Mouse (Mus musculus): ENCODE data around the gene Mtx1.

DNA sequence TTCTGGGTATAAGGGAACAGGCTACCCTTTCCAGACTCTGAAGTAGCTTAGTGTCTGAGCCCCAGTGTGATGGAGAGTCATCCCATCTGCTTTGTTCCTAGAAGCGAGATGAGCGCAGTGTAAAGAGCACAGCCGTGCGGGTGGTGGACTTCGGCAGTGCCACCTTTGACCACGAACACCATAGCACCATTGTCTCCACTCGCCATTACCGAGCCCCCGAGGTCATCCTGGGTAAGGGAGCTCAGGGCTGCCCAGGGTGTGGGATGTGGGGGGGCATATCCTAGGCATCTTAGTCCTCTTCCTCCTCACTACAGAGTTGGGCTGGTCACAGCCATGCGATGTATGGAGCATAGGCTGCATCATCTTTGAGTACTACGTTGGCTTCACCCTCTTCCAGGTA lies 52.0 kb downstream of the Mtx1 start:
- TF ChIP-seq CTCF (IDR thresholded peaks at IDR 0.05; ENCODE audit: low read depth, low read length): no peak
- no peak for TF ChIP-seq POLR2A (IDR thresholded peaks at IDR 0.05; ENCODE audit: borderline replicate concordance, low read depth, low read length)
